Comparison of ENCODE assay signal across 15 mouse cellular contexts in the genomic region with DNA sequence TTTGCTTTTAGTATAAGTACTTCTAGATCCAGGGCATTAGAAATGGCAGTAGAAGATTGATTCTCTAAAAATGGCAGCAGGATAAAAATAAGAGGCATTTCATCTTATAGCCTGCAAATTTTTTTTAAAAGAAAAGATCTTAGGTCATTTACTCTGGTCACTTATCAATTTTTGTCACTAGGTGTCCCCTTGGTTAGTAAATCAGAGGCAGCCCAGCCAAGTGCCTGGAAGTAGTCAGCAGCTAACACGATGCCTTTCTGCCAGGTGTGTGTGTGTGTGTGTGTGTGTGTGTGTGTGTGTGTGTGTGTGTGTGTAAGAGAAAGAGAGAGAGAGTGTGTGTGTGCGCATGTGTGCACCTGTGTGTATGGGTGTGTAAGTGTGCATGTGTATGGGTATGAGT. TPM values are rescaled to one million over a fixed set of nuclear protein-coding genes. Genes with fewer than 3 reads are reported as not detected.
DNase-seq lines count a peak whose midpoint lies in the region; ATAC-seq and TF ChIP-seq lines count a peak whose summit lies in the region.
"Had no signal": no experiment of that assay in that cellular context is flagged by ENCODE, and none has a peak within 500 bp of the region (broad histone marks: within the 10 kb centered on the region; RNA-seq: fewer than 3 reads in every experiment).

No protein-coding gene starts in this region.

- no peak overlapping the region for H3K4me2 ChIP-seq in lung, embryonic 14.5 days
- H3K4me2 ChIP-seq: heart, embryonic 11.5 days; hindbrain, embryonic 14.5 days; liver, embryonic 15.5 days had no signal

- no peaks in the 10 kb centered on the region for H3K36me3 ChIP-seq in lung, embryonic 14.5 days (ENCODE audit: insufficient read depth)
- H3K36me3 ChIP-seq: liver, embryonic 15.5 days had no signal

- H3K9me3 ChIP-seq in lung, embryonic 14.5 days (ENCODE audit: low read depth, low read length): no peaks in the 10 kb centered on the region; the same call in 1 of the 2 replicates
- H3K9me3 ChIP-seq: liver, embryonic 15.5 days had no signal

- H3K4me1 ChIP-seq in lung, embryonic 14.5 days (ENCODE audit: insufficient read depth): no peaks in the 10 kb centered on the region
- H3K4me1 ChIP-seq: liver, embryonic 15.5 days had no signal

- no peak overlapping the region for H3K4me3 ChIP-seq in lung, embryonic 14.5 days (ENCODE audit: low read depth, low read length)
- H3K4me3 ChIP-seq: liver, embryonic 15.5 days had no signal

- peak; percentile 14; the same call in 1 of the 2 replicates for TF ChIP-seq CTCF in lung, embryonic 14.5 days (IDR thresholded peaks at IDR 0.05; ENCODE audit: low read depth)

- H3K27ac ChIP-seq in lung, embryonic 14.5 days (ENCODE audit: low read depth): no peak overlapping the region
- H3K27ac ChIP-seq: hindbrain, embryonic 14.5 days; liver, embryonic 15.5 days had no signal

- no peak for ATAC-seq in lung, embryonic 14.5 days (ENCODE audit: insufficient read depth)
- ATAC-seq in megakaryocyte progenitor cell, adult 5-6 weeks (replicated peaks; ENCODE audit: poor library complexity): peak; percentile 39; the same call in 1 of the 2 replicates

- no peaks in the 10 kb centered on the region for H3K27me3 ChIP-seq in lung, embryonic 14.5 days (ENCODE audit: insufficient read depth, low read length)
- H3K27me3 ChIP-seq: liver, embryonic 15.5 days had no signal

- 62% methylated on average over 2 of the region's 2 CpGs for WGBS in lung, embryonic 14.5 days

- peak; percentile 13 for DNase-seq in heart, postnatal 4 days
- DNase-seq in heart, adult 9 months (ENCODE audit: low spot score in 2 of 2): no peak
- DNase-seq in lung, embryonic 14.5 days: peak; percentile 22
- no peak for DNase-seq in lung, postnatal 10 days
- DNase-seq in MN1 (ENCODE audit: low spot score): peak; percentile 45
- DNase-seq in testis, postnatal 14 days (ENCODE audit: low spot score): no peak
- DNase-seq in frontal cortex, adult 2 months (ENCODE audit: extremely low spot score in 1 of 2, low spot score in 1 of 2): no peak
- DNase-seq: cerebellum, adult 9-10 months had no signal

- H3K9ac ChIP-seq in lung, embryonic 14.5 days: no peak overlapping the region
- H3K9ac ChIP-seq: hindbrain, embryonic 14.5 days; liver, embryonic 15.5 days had no signal

RNA-seq across cellular contexts. Expression of a gene that starts 28.4 kb away (rescaled TPM):
- total RNA-seq in heart, postnatal 4 days (2021): not detected
- polyA plus RNA-seq in lung, embryonic 14.5 days (2014; fragmentation: Nextera tagmentation; extraction: Ambion mirVana): not detected in 2 replicates
- not detected in 2 replicates for total RNA-seq in megakaryocyte progenitor cell, adult 5-6 weeks (2015)
- not detected in 2 replicates for total RNA-seq in megakaryocyte progenitor cell, adult 5-6 weeks (2017)
- polyA plus RNA-seq in frontal cortex, adult 2 months (2012; rRNA removed): 0.18 and 0.34 TPM in 2 replicates
- total RNA-seq: left cerebral cortex, postnatal 25 days; megakaryocyte-erythroid progenitor cell, adult 5-6 weeks had no signal
- polyA plus RNA-seq: heart, embryonic 11.5 days; hindbrain, embryonic 14.5 days; liver, embryonic 15.5 days; spleen, adult 2 months had no signal

Comparison
In these comparisons a context has a peak if more than half of its experiments do, and no peak if none do; other contexts are left out.
1. DNase-seq: peak in heart, postnatal 4 days (single experiment), lung, embryonic 14.5 days (single experiment) and MN1 (single experiment); none in heart, adult 9 months (0 of 2), lung, postnatal 10 days (single experiment), testis, postnatal 14 days (single experiment) and frontal cortex, adult 2 months (0 of 2).